Mouse (Mus musculus) left cerebral cortex, adult 8-10 months (tissue): ENCODE data around the gene Ccdc183. TPM values are rescaled to one million over a fixed set of nuclear protein-coding genes. Genes with fewer than 3 reads are reported as not detected.

Source experiments
- DNase-seq, 2 experiments: peaks; one replicate each; pipeline ENCODE4 v3.0.0; 2022; ENCODE audit warnings: low spot score in 2 of 2
- total RNA-seq, 4 experiments: library from RNA; stranded (reverse); gene quantifications; 2 replicates each; pipeline ENCODE4 v1.2.4; 2022

Gene Ccdc183
- total RNA-seq, 4 experiments from 2014 or later, result not detected

DNA sequence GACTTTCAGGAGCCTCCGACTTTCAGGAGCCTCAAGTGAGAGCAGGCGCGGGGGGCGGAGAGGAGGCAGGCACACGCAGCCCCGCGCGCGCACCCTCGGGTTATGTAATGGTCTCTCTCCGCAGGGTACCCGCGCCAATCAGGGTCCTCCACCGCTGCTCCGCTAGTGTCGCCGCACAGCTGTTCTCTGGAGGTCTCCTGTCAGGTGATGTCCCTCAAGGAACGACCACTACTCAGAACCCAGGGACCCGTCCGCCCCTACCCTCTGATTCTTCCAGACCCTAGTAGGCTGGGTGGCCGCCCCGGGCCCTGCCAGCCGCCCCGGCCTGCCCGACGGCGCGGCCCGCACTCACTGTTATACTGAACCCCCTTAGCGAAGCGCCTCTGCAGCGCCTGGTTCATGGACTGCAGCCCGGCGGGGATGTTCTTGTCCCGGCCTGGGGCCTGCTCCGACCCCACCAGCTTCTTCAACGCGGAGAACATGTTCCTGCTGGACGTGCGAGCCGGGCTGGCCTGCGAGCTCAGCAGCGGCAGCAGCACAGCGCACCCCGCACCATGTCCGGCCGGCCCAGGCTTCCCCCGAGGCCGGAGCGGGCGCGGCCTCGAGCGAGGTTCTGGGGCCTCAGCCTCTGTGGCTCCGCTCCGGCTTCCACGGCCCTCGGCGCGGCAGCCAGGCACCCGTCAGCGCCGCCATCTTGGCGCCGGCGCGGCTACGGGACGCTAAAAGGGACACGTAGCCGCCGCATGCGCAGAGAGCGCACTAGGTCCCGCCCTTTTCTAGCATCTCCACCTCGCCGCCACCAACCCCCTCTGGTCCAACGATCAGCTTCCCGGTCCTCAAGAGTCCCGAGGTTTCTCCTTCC is 9.5 kb downstream of the Ccdc183 start, which contains the start of gene Rabl6:
Gene Rabl6, minus strand, starts transcription at position 761 of the 862 bp plus-strand sequence.
- peak; percentile 84 to 85 for DNase-seq

DNA sequence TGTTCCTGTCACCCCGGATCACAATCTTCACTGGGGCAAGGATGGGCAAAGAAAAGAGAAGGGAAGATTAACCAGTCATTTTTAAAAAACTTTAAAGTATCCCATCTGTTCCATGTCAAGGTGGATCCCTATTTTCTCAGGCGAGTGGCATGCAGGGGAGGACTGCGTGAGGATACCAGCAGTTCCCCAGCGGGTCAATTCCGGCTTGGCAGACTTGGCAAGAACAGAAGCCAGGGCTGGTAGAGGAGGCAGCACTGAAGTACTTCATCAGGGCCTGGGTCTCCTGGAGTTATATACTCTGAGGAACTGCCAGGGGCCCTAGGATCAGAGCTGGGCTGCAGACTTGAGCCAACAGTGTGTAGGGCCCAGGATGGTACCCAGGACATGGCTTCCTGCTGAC is 15.0 kb downstream of the Ccdc183 start:
- no peak for DNase-seq

- DNase-seq, result no peak
These were observed 17.4 kb downstream of the Ccdc183 start for GRCm38 (mm10) chr2:25600037-25600436.

- DNase-seq, result no peak
These were observed 18.7 kb downstream of the Ccdc183 start for GRCm38 (mm10) chr2:25598749-25599148.

DNA sequence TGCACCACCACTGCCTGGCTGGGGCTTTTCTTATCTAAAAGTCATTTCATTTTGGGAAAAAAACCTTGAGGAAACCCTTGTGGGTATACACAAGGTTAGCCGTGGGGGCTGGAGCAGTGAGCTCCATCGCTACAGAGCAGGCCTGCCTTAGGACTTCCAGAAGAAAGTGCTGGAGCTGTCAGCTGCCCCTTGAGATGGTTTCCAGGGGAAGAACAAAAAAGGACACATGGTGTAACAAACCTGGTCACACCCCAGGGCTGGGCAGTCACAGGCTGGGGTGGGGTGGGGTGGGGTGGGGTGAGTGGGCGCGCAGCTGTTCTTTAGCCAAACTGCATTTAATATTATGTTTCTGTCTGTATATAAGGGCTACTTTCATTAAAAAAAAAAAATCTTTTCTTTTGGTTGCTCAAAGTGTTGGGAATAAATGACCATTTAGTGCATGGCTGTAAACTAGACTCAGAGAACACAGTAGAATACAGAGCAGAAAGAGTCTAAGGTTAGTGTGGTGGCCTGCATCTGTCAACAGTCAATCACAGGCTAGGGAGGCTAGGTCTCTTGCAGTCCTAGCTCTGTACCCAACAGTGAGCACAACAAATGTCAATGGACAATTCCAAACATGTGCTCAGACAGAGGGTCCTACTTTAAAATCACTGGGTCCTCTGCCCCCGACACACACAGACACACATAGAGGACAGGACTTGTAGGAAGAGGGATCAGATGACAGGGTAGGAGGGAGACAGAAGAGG is 20.5 kb downstream of the Ccdc183 start:
- no peak for DNase-seq

GRCm38 (mm10) chr2:25591863-25592262 is 25.6 kb downstream of the Ccdc183 start:
- DNase-seq, result no peak

DNA sequence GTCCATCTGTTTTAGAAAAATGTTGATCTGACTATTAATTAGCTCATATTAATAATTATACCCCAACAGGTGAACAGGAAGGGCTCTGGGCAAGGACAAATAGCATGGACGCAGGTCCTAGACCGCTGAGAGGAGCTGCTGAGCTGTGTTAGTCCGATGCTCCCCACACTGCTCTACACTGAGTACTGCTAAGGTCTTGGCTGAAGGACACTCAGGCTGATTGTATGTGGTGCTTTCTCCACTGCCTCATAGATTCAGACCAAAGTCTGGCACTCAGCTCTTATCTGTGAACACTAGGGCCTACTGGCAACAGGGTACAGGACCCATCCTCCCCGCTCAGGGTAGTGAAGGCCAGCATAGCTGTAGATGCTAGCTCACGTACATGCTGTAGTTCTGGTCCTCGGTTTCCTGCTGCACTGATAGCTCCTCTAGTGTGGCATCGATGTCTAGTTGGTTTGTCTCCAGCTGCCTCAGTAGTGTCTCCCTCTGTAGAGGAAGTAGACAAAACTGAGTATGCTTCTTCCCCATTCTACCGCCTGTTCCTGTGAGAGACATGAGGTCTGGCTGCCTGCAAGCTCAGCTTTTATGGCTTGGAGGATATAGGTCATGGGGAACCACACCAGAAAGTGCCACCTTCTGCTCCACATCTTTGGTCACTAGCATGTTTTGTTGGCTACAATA is 29.1 kb downstream of the Ccdc183 start:
- DNase-seq, result no peak

DNA sequence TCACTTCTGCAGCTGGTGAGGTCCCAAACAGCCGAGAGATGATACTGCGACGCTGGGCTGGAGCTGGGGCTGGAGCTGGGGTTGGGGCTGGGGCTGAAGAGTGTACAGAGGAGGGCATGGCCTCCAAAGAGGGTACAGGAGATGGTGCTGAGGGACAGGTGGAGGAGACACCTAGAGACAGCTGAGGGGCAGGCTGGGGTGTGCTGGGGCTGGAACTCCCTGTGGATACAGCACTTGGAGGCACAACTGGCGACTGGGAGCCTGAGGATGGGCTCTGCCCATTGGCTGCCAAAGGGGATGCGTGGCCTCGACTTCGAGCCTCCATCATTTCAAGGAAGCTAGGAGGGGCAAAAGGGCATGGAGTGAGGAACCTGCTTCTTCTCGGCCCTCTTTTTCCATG is 30.2 kb downstream of the Ccdc183 start:
- DNase-seq, result no peak

GRCm38 (mm10) chr2:25585601-25586000 is 31.9 kb downstream of the Ccdc183 start:
- DNase-seq, result no peak

DNA sequence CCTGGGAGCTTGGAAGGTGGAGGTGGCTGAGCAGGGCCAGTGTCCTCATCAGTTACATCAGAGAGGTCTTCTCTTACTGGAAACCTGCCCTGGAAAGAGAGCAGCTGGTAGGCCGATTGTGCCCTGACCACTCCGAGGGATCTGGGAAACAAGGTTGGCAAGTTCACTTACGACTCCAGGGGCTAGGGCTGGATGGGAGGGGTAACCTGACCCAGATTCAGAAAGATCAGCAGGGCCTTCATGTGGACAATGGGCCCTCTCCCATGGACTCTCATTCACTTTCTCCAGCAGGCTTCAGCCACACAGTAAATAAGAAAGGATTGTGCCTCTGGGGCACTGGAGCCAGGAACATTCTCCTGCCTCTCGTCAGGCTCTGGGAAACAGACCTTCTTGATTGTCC is 32.6 kb downstream of the Ccdc183 start:
- peak in 1 of 2 experiments; percentile 48 for DNase-seq

- DNase-seq, result no peak
These were observed 33.3 kb downstream of the Ccdc183 start for GRCm38 (mm10) chr2:25584152-25584551.

DNA sequence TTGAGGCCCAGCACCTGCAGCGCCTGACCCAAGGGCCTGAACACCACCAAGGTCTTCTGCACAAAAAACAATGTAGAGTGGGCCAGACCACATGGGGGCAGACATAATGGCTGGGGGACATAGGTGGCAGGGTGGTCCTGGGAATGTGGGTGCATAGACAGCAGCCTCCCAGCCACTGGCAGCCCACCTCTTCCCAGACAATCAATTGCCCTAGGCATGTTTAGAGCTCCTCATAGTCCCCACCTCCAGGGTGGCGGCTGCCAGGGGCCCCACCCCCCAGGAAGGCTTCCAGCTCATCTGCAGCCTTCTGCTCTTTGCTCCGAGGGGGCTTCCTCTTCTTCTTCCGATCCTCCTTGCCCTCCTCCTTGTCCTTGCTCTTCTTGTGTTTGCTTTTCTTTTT is 33.9 kb downstream of the Ccdc183 start:
- no peak for DNase-seq

- peak in 1 of 2 experiments; percentile 35 for DNase-seq
These were observed 34.4 kb downstream of the Ccdc183 start for GRCm38 (mm10) chr2:25583120-25583481.

DNA sequence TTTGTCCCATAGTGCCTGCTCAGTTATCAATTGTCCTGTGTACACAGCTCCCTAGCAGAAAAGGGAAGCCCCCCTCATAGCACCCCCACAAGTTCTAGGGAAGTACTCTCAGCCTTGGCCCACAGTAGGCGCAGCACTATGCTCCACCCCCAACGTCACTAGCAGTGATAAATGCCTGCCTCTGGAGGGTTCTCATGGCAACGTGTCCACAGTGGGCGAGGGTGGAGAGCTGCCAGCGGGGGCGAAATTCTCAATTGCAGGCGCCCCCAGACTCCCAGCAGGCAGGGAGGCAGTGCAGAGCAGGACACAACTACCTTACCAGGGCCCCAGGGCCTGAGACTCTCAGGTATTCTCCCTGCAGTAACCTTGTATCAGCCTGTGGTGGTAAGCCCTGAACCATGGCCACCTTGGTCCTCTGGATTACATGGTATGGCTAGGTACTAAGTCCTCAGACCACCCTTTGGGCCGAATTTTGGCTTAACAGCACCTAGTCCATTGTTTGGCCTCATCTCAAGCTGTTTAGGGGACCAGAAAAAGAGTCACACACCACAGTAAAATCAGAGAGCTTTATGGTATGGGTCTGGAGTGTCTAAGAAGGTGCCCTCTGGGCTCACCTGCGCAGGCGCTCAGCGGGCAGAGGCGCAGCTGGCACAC is 34.9 kb downstream of the Ccdc183 start:
- DNase-seq, result peak; percentile 71 to 87

- peak in 1 of 2 experiments; percentile 53 for DNase-seq
These were observed 35.6 kb downstream of the Ccdc183 start for GRCm38 (mm10) chr2:25581901-25582301.

DNA sequence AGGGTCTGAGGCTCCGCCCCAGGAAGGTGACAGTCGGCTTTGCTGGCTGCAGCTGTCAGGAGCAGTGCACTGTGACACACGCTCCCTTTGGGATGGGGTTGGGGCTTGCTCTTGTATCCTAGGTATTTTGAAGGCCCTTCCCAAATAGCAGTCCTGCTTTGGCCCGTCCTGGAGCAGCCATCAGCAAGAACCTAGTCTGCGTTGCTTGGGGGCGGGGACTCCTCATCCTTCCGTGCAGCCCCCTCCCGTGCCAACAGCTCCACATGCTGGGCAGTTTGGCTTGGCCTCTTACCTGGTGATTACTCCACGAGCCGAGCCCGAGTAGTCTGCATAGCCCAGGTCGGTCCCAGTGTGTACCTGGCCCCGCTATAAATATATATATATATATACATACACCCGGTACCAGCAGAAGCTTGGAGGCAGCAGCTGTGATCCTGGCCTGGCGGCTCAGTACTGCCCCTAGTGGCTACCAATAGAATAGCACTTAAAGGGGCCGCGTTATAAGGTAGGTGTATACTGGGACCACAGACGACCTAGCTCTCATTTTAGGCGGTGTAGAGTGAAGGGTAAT is 36.1 kb downstream of the Ccdc183 start, which contains the start of gene Ajm1:
Gene Ajm1, minus strand, starts transcription at position 464 of the 571 bp plus-strand sequence.
- peak; percentile 72 to 74 for DNase-seq

DNA sequence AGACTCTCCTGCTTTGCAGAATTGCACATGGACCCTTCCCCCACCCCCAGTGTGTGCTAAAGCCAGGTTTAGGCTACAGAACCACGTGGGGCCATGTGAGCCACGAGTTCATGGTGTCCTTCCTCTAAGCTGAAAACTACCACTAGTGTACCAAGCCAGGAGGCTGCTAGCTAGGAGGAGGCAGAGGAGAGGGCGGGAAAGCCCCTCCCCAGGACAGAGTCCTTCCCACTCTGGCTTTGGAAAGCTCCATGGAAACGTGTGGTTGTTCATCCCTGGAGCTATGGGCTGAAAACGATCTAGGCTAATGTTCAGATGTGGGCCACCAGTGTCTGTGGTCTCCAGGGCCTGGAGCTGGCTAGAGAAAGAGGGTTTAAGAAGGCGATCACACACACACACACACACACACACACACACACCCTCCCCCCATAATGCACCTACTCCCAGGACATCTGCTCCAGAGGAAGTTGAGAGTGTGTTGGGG is 36.8 kb downstream of the Ccdc183 start:
- peak; percentile 36 to 58 for DNase-seq

DNA sequence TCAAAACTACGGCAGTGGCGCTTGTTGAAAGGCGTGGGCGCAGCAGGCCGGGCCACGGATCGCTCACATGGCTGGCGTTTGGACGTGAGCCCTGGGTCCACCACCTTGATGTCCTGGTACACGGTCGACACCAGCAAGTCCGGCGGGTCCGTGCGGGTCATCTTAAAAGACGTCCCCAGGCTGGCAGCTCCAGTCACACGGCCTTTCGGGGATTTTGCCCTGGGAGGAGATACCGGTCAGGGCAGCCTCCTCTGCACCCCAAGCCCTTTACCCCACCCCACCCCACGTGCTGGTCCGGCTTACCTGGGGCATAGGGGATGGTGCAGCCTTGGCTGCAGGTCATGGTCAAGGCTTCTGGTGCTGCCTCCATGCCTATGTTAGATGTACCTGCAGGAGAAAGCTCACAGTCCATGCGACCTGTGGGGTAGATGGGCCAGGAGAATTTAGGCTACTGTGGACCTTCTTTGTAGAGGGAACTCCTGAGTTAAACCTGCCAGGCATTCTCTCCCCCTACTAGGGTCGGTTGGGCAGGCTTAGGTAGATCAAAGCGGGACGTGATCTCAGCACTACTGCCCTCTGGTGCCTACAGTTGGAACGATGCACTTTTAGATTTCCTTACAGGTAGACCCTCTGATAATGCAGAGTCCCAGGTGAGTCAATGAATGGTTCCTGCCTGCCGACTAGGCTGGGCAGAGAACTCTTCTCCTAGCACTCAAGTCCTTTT is 37.6 kb downstream of the Ccdc183 start:
- DNase-seq, result peak; percentile 32 to 55

GRCm38 (mm10) chr2:25578796-25579736 is 38.4 kb downstream of the Ccdc183 start:
- DNase-seq, result no peak
